Mouse (Mus musculus) lung, postnatal 0 days (tissue): Measurements from ENCODE around the gene Ptrh1. TPM values are rescaled to one million over a fixed set of nuclear protein-coding genes. Genes with fewer than 3 reads are reported as not detected.
A peak's percentile ranks its signal among the peaks of the same experiment; 100 is the strongest.

Experiments
- ATAC-seq: fragments of 200-750 bp; cut with Nextera tagmentation; 2 replicates; pipeline ENCODE4 v1.8.0; 2017; ENCODE audit warnings: moderate library complexity
- DNase-seq: peaks from one replicate; pipeline ENCODE4 v3.0.0-alpha.2; 2016; ENCODE audit warnings: low spot score
- H3K27ac ChIP-seq: fragments of 300-500 bp; sonication (generic); 2 replicates; pipeline ENCODE4 v1.5.1; 2014; ENCODE audit warnings: antibody characterized with exemption, mild to moderate bottlenecking, low read length, mixed read lengths
- H3K27me3 ChIP-seq: fragments of 300-500 bp; sonication (generic); replicated peaks from 2 replicates; pipeline ENCODE4 v1.6.1; 2014; ENCODE audit warnings: low read length, mixed read lengths; ENCODE audit not compliant: insufficient read depth
- H3K36me3 ChIP-seq: fragments of 300-500 bp; sonication (generic); 2 replicates; pipeline ENCODE4 v1.6.1; 2014; ENCODE audit warnings: low read length, mixed read lengths; ENCODE audit not compliant: insufficient read depth
- H3K4me1 ChIP-seq: fragments of 300-500 bp; sonication (generic); 2 replicates; pipeline ENCODE4 v1.6.1; 2014; ENCODE audit warnings: antibody characterized with exemption, low read depth, low read length, mixed read lengths; ENCODE audit not compliant: insufficient read depth
- H3K4me2 ChIP-seq: fragments of 300-500 bp; sonication (generic); replicated peaks from 2 replicates; pipeline ENCODE4 v1.6.1; 2014; ENCODE audit warnings: low read depth, mild to moderate bottlenecking, low read length, moderate library complexity, mixed read lengths
- H3K4me3 ChIP-seq: fragments of 300-500 bp; sonication (generic); 2 replicates; pipeline ENCODE4 v1.5.1; 2014; ENCODE audit warnings: low read depth, low read length
- H3K9ac ChIP-seq: fragments of 300-500 bp; sonication (generic); replicated peaks from 2 replicates; pipeline ENCODE4 v1.6.1; 2014; ENCODE audit warnings: low read depth, mild to moderate bottlenecking
- H3K9me3 ChIP-seq: fragments of 300-500 bp; sonication (generic); 2 replicates; pipeline ENCODE4 v1.6.1; 2016; ENCODE audit warnings: low read length, mixed read lengths
- CTCF ChIP-seq: IDR thresholded peaks from 2 replicates; pipeline ENCODE4 v1.5.1; 2016; ENCODE audit warnings: antibody characterized with exemption, mild to moderate bottlenecking
- EP300 ChIP-seq: IDR thresholded peaks from 2 replicates; pipeline ENCODE4 v1.6.1; 2016; ENCODE audit warnings: antibody characterized with exemption, mild to moderate bottlenecking, control low read depth
- WGBS: fragments of 180-500 bp; shearing (Covaris S2); extraction: QIAGEN DNeasy Blood & Tissue Kit; methylation state at CpG from one replicate; pipeline ENCODE4 v1.1.7; 2014; 5-methylcytosine and 5-hydroxymethylcytosine counted together
- polyA plus RNA-seq: library from polyadenylated mRNA; unstranded; fragments of >200 nt; fragmentation: Nextera tagmentation; extraction: Ambion mirVana; gene quantifications from 2 replicates; pipeline ENCODE4 v1.2.1, GENCODE M21; 2015

Gene Ptrh1
- polyA plus RNA-seq, 1 experiment from 2014 or later = 3.3 TPM

GRCm38 (mm10) chr2:32779714-32780113 lies 4.1 kb downstream of the Ptrh1 start:
- H3K36me3 ChIP-seq = no peaks in the 10 kb centered on the region

GRCm38 (mm10) chr2:32781710-32782109 lies 6.1 kb downstream of the Ptrh1 start:
- no peak overlapping the region for H3K9ac ChIP-seq
- no peak overlapping the region for H3K4me3 ChIP-seq
- no peaks in the 10 kb centered on the region for H3K27me3 ChIP-seq
- no peaks in the 10 kb centered on the region for H3K9me3 ChIP-seq
- DNase-seq (no peak), ATAC-seq (no peak)
- no peak overlapping the region for H3K4me2 ChIP-seq
- no peaks in the 10 kb centered on the region for H3K4me1 ChIP-seq
- WGBS = 74% methylated on average over 6 of the region's 6 CpGs
- no peak overlapping the region for H3K27ac ChIP-seq
- TF ChIP-seq CTCF (no peak), EP300 (no peak)
- H3K36me3 ChIP-seq = no peaks in the 10 kb centered on the region

More at GRCm38 (mm10) chr2:32779714-32780113, 4.1 kb downstream of the Ptrh1 start:
- H3K4me1 ChIP-seq = peaks cover 6% of the 10 kb centered on the region; the same call in 1 of the 2 replicates
- DNase-seq = no peak
- 81% methylated on average over 6 of the region's 6 CpGs for WGBS
- ATAC-seq = no peak
- no peaks in the 10 kb centered on the region for H3K9me3 ChIP-seq
- no peaks in the 10 kb centered on the region for H3K27me3 ChIP-seq
- H3K4me2 ChIP-seq = no peak overlapping the region
- no peak overlapping the region for H3K9ac ChIP-seq
- TF ChIP-seq EP300 = no peak
- H3K4me3 ChIP-seq = no peak overlapping the region
- no peak overlapping the region for H3K27ac ChIP-seq

- Histone ChIP-seq H3K4me3 (no peak within 1 kb of the TSS), H3K36me3 (no peaks in the 10 kb centered on the region), H3K27me3 (no peaks in the 10 kb centered on the region), H3K9me3 (no peaks in the 10 kb centered on the region), H3K27ac (no peak within 1 kb of the TSS), H3K4me1 (no peaks in the 10 kb centered on the region), H3K9ac (no peak within 1 kb of the TSS), H3K4me2 (no peak within 1 kb of the TSS)
- TF ChIP-seq CTCF (no peak), EP300 (no peak)
- peak; percentile 68 for ATAC-seq
- WGBS = 46% methylated on average over 4 of the region's 4 CpGs
- DNase-seq = peak; percentile 80
These were observed 8.6 kb downstream of the Ptrh1 start, which contains the start of gene Cfap157 for GRCm38 (mm10) chr2:32784048-32784681. Gene Cfap157 (minus strand): TSS chr2:32784428.

GRCm38 (mm10) chr2:32787176-32787575 lies 11.6 kb downstream of the Ptrh1 start:
- WGBS = 66% methylated on average over 6 of the region's 6 CpGs
- no peak for ATAC-seq
- no peak overlapping the region for H3K27ac ChIP-seq
- peak; percentile 69 for TF ChIP-seq CTCF
- no peak for TF ChIP-seq EP300
- DNase-seq = peak; percentile 60
- H3K9ac ChIP-seq = no peak overlapping the region
- H3K9me3 ChIP-seq = no peaks in the 10 kb centered on the region
- H3K4me2 ChIP-seq = no peak overlapping the region
- H3K4me3 ChIP-seq = no peak overlapping the region
- no peaks in the 10 kb centered on the region for H3K27me3 ChIP-seq
- H3K4me1 ChIP-seq = no peaks in the 10 kb centered on the region
- no peaks in the 10 kb centered on the region for H3K36me3 ChIP-seq

- WGBS = 40% methylated on average over 2 of the region's 2 CpGs
- TF ChIP-seq EP300 = no peak
- no peak for TF ChIP-seq CTCF
- Histone ChIP-seq H3K27me3 (no peaks in the 10 kb centered on the region), H3K4me3 (no peak overlapping the region), H3K27ac (no peak overlapping the region), H3K9ac (no peak overlapping the region), H3K36me3 (no peaks in the 10 kb centered on the region), H3K4me2 (no peak overlapping the region), H3K4me1 (no peaks in the 10 kb centered on the region), H3K9me3 (no peaks in the 10 kb centered on the region)
- ATAC-seq (no peak), DNase-seq (no peak)
These were observed 13.0 kb downstream of the Ptrh1 start for GRCm38 (mm10) chr2:32788581-32788980.

- 34% methylated on average over 6 of the region's 6 CpGs for WGBS
These were observed 15.7 kb downstream of the Ptrh1 start for GRCm38 (mm10) chr2:32791297-32791696.

More at GRCm38 (mm10) chr2:32791297-32791696, 15.7 kb downstream of the Ptrh1 start:
- Histone ChIP-seq H3K9me3 (no peaks in the 10 kb centered on the region), H3K9ac (no peak overlapping the region), H3K36me3 (no peaks in the 10 kb centered on the region), H3K27ac (no peak overlapping the region), H3K27me3 (no peaks in the 10 kb centered on the region), H3K4me3 (no peak overlapping the region), H3K4me2 (no peak overlapping the region), H3K4me1 (no peaks in the 10 kb centered on the region)
- TF ChIP-seq EP300 = no peak
- TF ChIP-seq CTCF = no peak
- peak; percentile 82 for DNase-seq
- ATAC-seq = peak; percentile 78
